Mouse (Mus musculus) Patski (cell line): Measurements from ENCODE around the gene Ddah2. TPM values are rescaled to one million over a fixed set of nuclear protein-coding genes. Genes with fewer than 3 reads are reported as not detected.
"Not testable (repeated sequence)": the region's sequence is repeated elsewhere in the genome, so short reads cannot be mapped to it uniquely, and the experiment has no call there.

Experiments
- ATAC-seq: fragments of 100-300 bp; one replicate; pipeline ENCODE4 v1.8.0; 2021
- CTCF ChIA-PET: fragments of 350-600 bp; sonication (Branson Sonifier 250); formaldehyde crosslinking; loops from one replicate; lab custom pipeline; 2022; ENCODE audit warnings: inconsistent platforms; lab: Charles Lee
- POLR2A ChIA-PET: fragments of 350-600 bp; sonication (Branson Sonifier 250); formaldehyde crosslinking; loops from one replicate; lab custom pipeline; 2022; ENCODE audit warnings: antibody characterized with exemption, inconsistent platforms; lab: Charles Lee
- DNase-seq: peaks from one replicate; pipeline ENCODE4 v3.0.0-alpha.2; 2011; ENCODE audit warnings: low read depth, low spot score
- H3K27me3 ChIP-seq: fragments of 371-371 bp; one replicate; pipeline ENCODE4 v1.5.1; 2021
- CTCF ChIP-seq: fragments of 100-300 bp; IDR thresholded peaks from one replicate; pipeline ENCODE4 v1.5.1; 2021
- in situ Hi-C: fragments of 300-500 bp; cut with MboI; formaldehyde crosslinking; loops from 3 replicates; pipeline ENCODE4 v1.11.1; 2018; ENCODE audit warnings: low pct_unique_long_range_greater_than_20kb, mixed read lengths
- polyA plus RNA-seq: library from polyadenylated mRNA; unstranded; gene quantifications from one replicate; pipeline ENCODE4 v1.2.3, GENCODE M21; 2021

Ddah2 gene
- polyA plus RNA-seq, 1 experiment from 2014 or later, result 198 TPM

- POLR2A ChIA-PET, result interaction anchor here (0.7 kb wide), 1 partner anchor 82 kb away, joined by 6 read pairs; no protein-coding TSS in a partner anchor
- ATAC-seq, result no peak
- CTCF ChIA-PET, result interaction anchor here (0.8 kb wide), 1 partner anchor 35 kb away, joined by 3 read pairs; the partner anchor contains the start of gene Ddah2
- no peaks in the 10 kb centered on the region for H3K27me3 ChIP-seq
- no peak for DNase-seq
- TF ChIP-seq CTCF, result no peak
- in situ Hi-C loops, result loop anchor here (5.0 kb wide), 2 partner anchors 37 to 87 kb away; no protein-coding TSS in a partner anchor
These were observed 33.9 kb upstream of the Ddah2 start for GRCm38 (mm10) chr17:35024691-35025488.

GRCm38 (mm10) chr17:35026206-35026605 is 32.6 kb upstream of the Ddah2 start:
- DNase-seq (no peak), ATAC-seq (no peak)
- ChIA-PET POLR2A (interaction anchor here (0.6 to 0.7 kb wide), 2 partner anchors 16 to 69 kb away, joined by 3 read pairs; no protein-coding TSS in a partner anchor), CTCF (no interaction called here)
- no peak for TF ChIP-seq CTCF
- in situ Hi-C loops, result no loop called here
- no peaks in the 10 kb centered on the region for H3K27me3 ChIP-seq

- no peaks in the 10 kb centered on the region for H3K27me3 ChIP-seq
- ChIA-PET CTCF (interaction anchor here (0.8 to 1.5 kb wide), 2 partner anchors 8 to 11 kb away, joined by 3 read pairs; no protein-coding TSS in a partner anchor), POLR2A (interaction anchor here (0.8 kb wide), 1 partner anchor 19 kb away, joined by 3 read pairs; the partner anchor contains the start of gene Msh5)
- no peak for ATAC-seq
- TF ChIP-seq CTCF, result no peak
- DNase-seq, result no peak
- in situ Hi-C loops, result no loop called here
These were observed 31.4 kb upstream of the Ddah2 start, which contains the start of gene Sapcd1 for GRCm38 (mm10) chr17:35027277-35028068. Sapcd1 (minus strand) TSS chr17:35028016.

GRCm38 (mm10) chr17:35028315-35028714 is 30.5 kb upstream of the Ddah2 start:
- no peaks in the 10 kb centered on the region for H3K27me3 ChIP-seq
- POLR2A ChIA-PET, result interaction anchor here (0.6 to 0.8 kb wide), 2 partner anchors 9 to 18 kb away, joined by 3 read pairs; partner anchors contain the start of gene Msh5
- TF ChIP-seq CTCF, result no peak
- CTCF ChIA-PET, result interaction anchor here (0.8 to 1.5 kb wide), 4 partner anchors 9 to 16 kb away, joined by 3 to 5 read pairs (median 3); no protein-coding TSS in a partner anchor
- DNase-seq (no peak), ATAC-seq (no peak)
- in situ Hi-C loops, result no loop called here

- H3K27me3 ChIP-seq, result no peaks in the 10 kb centered on the region
- CTCF ChIA-PET, result interaction anchor here (0.9 to 1.5 kb wide), 4 partner anchors 9 to 19 kb away, joined by 3 to 5 read pairs (median 4); partner anchors contain the start of gene Msh5
- POLR2A ChIA-PET, result interaction anchor here (0.5 to 1.3 kb wide), 5 partner anchors 18 to 153 kb away, joined by 3 to 4 read pairs (median 3); partner anchors contain the start of gene Clic1
- ATAC-seq (no peak), DNase-seq (no peak)
- no peak for TF ChIP-seq CTCF
- in situ Hi-C loops, result loop anchor here (5.0 kb wide), 1 partner anchor 57 kb away; the partner anchor contains the start of genes Abhd16a and Ly6g6f
These were observed 28.9 kb upstream of the Ddah2 start for GRCm38 (mm10) chr17:35029691-35030532.

- DNase-seq, result no peak
- in situ Hi-C loops, result loop anchor here (5.0 kb wide), 1 partner anchor 56 kb away; the partner anchor contains the start of genes Abhd16a and Ly6g6f
- ChIA-PET CTCF (no interaction called here), POLR2A (no interaction called here)
- no peak for ATAC-seq
- H3K27me3 ChIP-seq, result no peaks in the 10 kb centered on the region
- no peak for TF ChIP-seq CTCF
These were observed 27.6 kb upstream of the Ddah2 start for GRCm38 (mm10) chr17:35031272-35031671.

GRCm38 (mm10) chr17:35031880-35032279 is 27.0 kb upstream of the Ddah2 start:
- CTCF ChIA-PET, result no interaction called here
- TF ChIP-seq CTCF, result no peak
- DNase-seq (no peak), ATAC-seq (no peak)
- in situ Hi-C loops, result loop anchor here (5.0 kb wide), 1 partner anchor 55 kb away; the partner anchor contains the start of genes Abhd16a and Ly6g6f
- POLR2A ChIA-PET, result no interaction called here
- H3K27me3 ChIP-seq, result no peaks in the 10 kb centered on the region

- no peaks in the 10 kb centered on the region for H3K27me3 ChIP-seq
- ATAC-seq (no peak), DNase-seq (no peak)
- ChIA-PET POLR2A (no interaction called here), CTCF (interaction anchor here (0.9 kb wide), 1 partner anchor 10 kb away, joined by 3 read pairs; no protein-coding TSS in a partner anchor)
- TF ChIP-seq CTCF, result no peak
- in situ Hi-C loops, result loop anchor here (5.0 kb wide), 1 partner anchor 55 kb away; the partner anchor contains the start of genes Abhd16a and Ly6g6f
These were observed 26.4 kb upstream of the Ddah2 start for GRCm38 (mm10) chr17:35032323-35032870.

- CTCF ChIA-PET, DNase-seq, POLR2A ChIA-PET, H3K27me3 ChIP-seq, ATAC-seq: not testable (repeated sequence)
- in situ Hi-C loops, result loop anchor here (5.0 kb wide), 1 partner anchor 54 kb away; the partner anchor contains the start of genes Abhd16a and Ly6g6f
These were observed 25.1 kb upstream of the Ddah2 start for GRCm38 (mm10) chr17:35033703-35034102.
